Comparison of ENCODE assay signal across 12 mouse cellular contexts in genomic region chr5:90952731-90953481, GRCm38 (mm10). TPM values are rescaled to one million over a fixed set of nuclear protein-coding genes. Genes with fewer than 3 reads are reported as not detected.
DNase-seq lines count a peak whose midpoint lies in the region; ATAC-seq and TF ChIP-seq lines count a peak whose summit lies in the region.
"Had no signal": no experiment of that assay in that cellular context is flagged by ENCODE, and none has a peak within 500 bp of the region (broad histone marks: within the 10 kb centered on the region; RNA-seq: fewer than 3 reads in every experiment).

No protein-coding gene starts in this region.

- CTCF ChIA-PET in Patski (lab: Charles Lee): interaction anchor here (0.7 to 1.7 kb wide), 6 partner anchors 66 to 349 kb away, joined by 3 to 6 read pairs (median 4); no protein-coding TSS in a partner anchor

- TF ChIP-seq CTCF in lung, adult 2 months (IDR thresholded peaks at IDR 0.05; ENCODE audit: insufficient read depth, low read length): peak; percentile 45
- TF ChIP-seq CTCF in Patski (IDR thresholded peaks at IDR 0.05): peak; percentile 52
- TF ChIP-seq CTCF in midbrain, postnatal 0 days (IDR thresholded peaks at IDR 0.05): peak; percentile 70

- DNase-seq in lung, adult 2 months: no peak
- no peak for DNase-seq in lung, postnatal 14 days
- no peak for DNase-seq in Patski (ENCODE audit: low read depth, low spot score)
- DNase-seq in midbrain, postnatal 0 days (ENCODE audit: low spot score): peak; percentile 61
- DNase-seq in left cerebral cortex, adult 18-20 months (ENCODE audit: low spot score in 2 of 2): no peak

- peaks cover 11% of the 10 kb centered on the region; the same call in 1 of the 2 replicates for H3K36me3 ChIP-seq in forebrain, embryonic 13.5 days (ENCODE audit: poor library complexity, severe bottlenecking)
- H3K36me3 ChIP-seq in forebrain, embryonic 12.5 days (replicated peaks): no peaks in the 10 kb centered on the region
- H3K36me3 ChIP-seq in midbrain, postnatal 0 days (ENCODE audit: insufficient read depth, low read length): no peaks in the 10 kb centered on the region; the same call in 1 of the 2 replicates

- no peaks in the 10 kb centered on the region for H3K4me1 ChIP-seq in forebrain, embryonic 13.5 days
- H3K4me1 ChIP-seq in forebrain, embryonic 12.5 days: no peaks in the 10 kb centered on the region
- H3K4me1 ChIP-seq in lung, adult 2 months (ENCODE audit: control insufficient read depth, insufficient read depth, low read length): no peaks in the 10 kb centered on the region
- no peaks in the 10 kb centered on the region for H3K4me1 ChIP-seq in midbrain, postnatal 0 days (ENCODE audit: insufficient read depth, low read length)
- H3K4me1 ChIP-seq: heart, embryonic 10.5 days; limb, embryonic 12.5 days had no signal

- H3K4me2 ChIP-seq in forebrain, embryonic 13.5 days: no peak overlapping the region
- no peak overlapping the region for H3K4me2 ChIP-seq in forebrain, embryonic 12.5 days
- no peak overlapping the region for H3K4me2 ChIP-seq in midbrain, postnatal 0 days (ENCODE audit: low read depth, low read length, poor library complexity, severe bottlenecking)
- H3K4me2 ChIP-seq: limb, embryonic 12.5 days had no signal

- ATAC-seq in forebrain, embryonic 13.5 days: peak; percentile 59; the same call in 1 of the 2 replicates
- ATAC-seq in forebrain, embryonic 12.5 days (ENCODE audit: low FRiP score): no peak
- no peak for ATAC-seq in Patski
- no peak for ATAC-seq in midbrain, postnatal 0 days (ENCODE audit: low FRiP score)
- ATAC-seq in inflammation-experienced regulatory T-cells, adult 6 months: no peak
- ATAC-seq: intestine, embryonic 16.5 days had no signal

- no peaks in the 10 kb centered on the region for H3K27me3 ChIP-seq in forebrain, embryonic 13.5 days
- H3K27me3 ChIP-seq in forebrain, embryonic 12.5 days: no peaks in the 10 kb centered on the region
- no peaks in the 10 kb centered on the region for H3K27me3 ChIP-seq in Patski
- no peaks in the 10 kb centered on the region for H3K27me3 ChIP-seq in midbrain, postnatal 0 days (ENCODE audit: insufficient read depth, low read length)
- H3K27me3 ChIP-seq: limb, embryonic 12.5 days had no signal

- no peak overlapping the region for H3K4me3 ChIP-seq in forebrain, embryonic 13.5 days
- no peak overlapping the region for H3K4me3 ChIP-seq in forebrain, embryonic 12.5 days (replicated peaks)
- H3K4me3 ChIP-seq in lung, adult 2 months (replicated peaks; ENCODE audit: extremely low read depth, low read depth, low read length): no peak overlapping the region
- H3K4me3 ChIP-seq in midbrain, postnatal 0 days (ENCODE audit: low read depth, low read length): no peak overlapping the region
- H3K4me3 ChIP-seq: heart, embryonic 10.5 days; limb, embryonic 12.5 days had no signal

- 91% methylated on average over 8 of the region's 8 CpGs for WGBS in forebrain, embryonic 13.5 days
- WGBS in forebrain, embryonic 12.5 days: 87% methylated on average over 8 of the region's 8 CpGs
- 75% methylated on average over 8 of the region's 8 CpGs for WGBS in lung, adult 2 months
- 89% methylated on average over 8 of the region's 8 CpGs for WGBS in midbrain, postnatal 0 days

- POLR2A ChIA-PET in Patski (lab: Charles Lee): interaction anchor here (0.5 kb wide), 1 partner anchor 34 kb away, joined by 3 read pairs; no protein-coding TSS in a partner anchor

- no peak overlapping the region for H3K27ac ChIP-seq in forebrain, embryonic 13.5 days
- H3K27ac ChIP-seq in forebrain, embryonic 12.5 days: no peak overlapping the region
- H3K27ac ChIP-seq in midbrain, postnatal 0 days (ENCODE audit: low read depth, low read length): no peak overlapping the region
- H3K27ac ChIP-seq: heart, embryonic 10.5 days; limb, embryonic 12.5 days had no signal

- in situ Hi-C loops in Patski (cut with MboI; ENCODE audit: low pct_unique_long_range_greater_than_20kb): no loop called here

- H3K9me3 ChIP-seq in forebrain, embryonic 13.5 days (replicated peaks): no peaks in the 10 kb centered on the region
- no peaks in the 10 kb centered on the region for H3K9me3 ChIP-seq in forebrain, embryonic 12.5 days
- no peaks in the 10 kb centered on the region for H3K9me3 ChIP-seq in midbrain, postnatal 0 days (ENCODE audit: low read length)
- H3K9me3 ChIP-seq: heart, embryonic 10.5 days; limb, embryonic 12.5 days had no signal

- H3K9ac ChIP-seq in forebrain, embryonic 13.5 days: no peak overlapping the region
- H3K9ac ChIP-seq in forebrain, embryonic 12.5 days: no peak overlapping the region
- H3K9ac ChIP-seq in midbrain, postnatal 0 days (replicated peaks; ENCODE audit: low read length, poor library complexity, severe bottlenecking): no peak overlapping the region
- H3K9ac ChIP-seq: limb, embryonic 12.5 days had no signal

- TF ChIP-seq POLR2A in lung, adult 2 months (IDR thresholded peaks at IDR 0.05; ENCODE audit: borderline replicate concordance, extremely low read depth, low read depth, low read length): no peak

RNA-seq across cellular contexts. Expression of gene Mthfd2l, which starts 22.0 kb away (rescaled TPM):
- 86.5 and 97.2 TPM in 2 replicates for polyA plus RNA-seq in forebrain, embryonic 13.5 days (2015; fragmentation: Nextera tagmentation; extraction: Ambion mirVana)
- polyA plus RNA-seq in forebrain, embryonic 12.5 days (2016; fragmentation: Nextera tagmentation; extraction: Ambion mirVana): 96.0 and 100 TPM in 2 replicates
- polyA plus RNA-seq in lung, adult 2 months (2012; rRNA removed): 21.9 and 40.0 TPM in 2 replicates
- polyA plus RNA-seq in Patski (2021): 30.6 TPM
- 87.4 and 90.9 TPM in 2 replicates for total RNA-seq in midbrain, postnatal 0 days (2014; rRNA removed)
- 54.6 and 54.9 TPM in 2 replicates for polyA plus RNA-seq in midbrain, postnatal 0 days (2015; fragmentation: Nextera tagmentation; extraction: Ambion mirVana)
- 1 to 10 TPM in 2 of 3 experiments, under 1 TPM in 1; 0.80 to 2.3 (median 1.3) TPM for polyA plus RNA-seq in inflammation-experienced regulatory T-cells, adult 6 months (2017; shearing (Covaris generic))
- 10 to 100 TPM; 16.4 to 17.1 TPM for total RNA-seq in left cerebral cortex, adult 18-20 months (2021)

RNA-seq across cellular contexts. Expression of gene Cxcl2, which starts 49.2 kb away (rescaled TPM):
- not detected in 2 replicates for polyA plus RNA-seq in forebrain, embryonic 13.5 days (2015; fragmentation: Nextera tagmentation; extraction: Ambion mirVana)
- polyA plus RNA-seq in forebrain, embryonic 12.5 days (2016; fragmentation: Nextera tagmentation; extraction: Ambion mirVana): not detected in 2 replicates
- polyA plus RNA-seq in lung, adult 2 months (2012; rRNA removed): 2.2 TPM in 2 replicates
- 0.24 TPM for polyA plus RNA-seq in Patski (2021)
- total RNA-seq in midbrain, postnatal 0 days (2014; rRNA removed): not detected in 2 replicates
- 0.14 TPM in 1 of 2 replicates, not detected in the other for polyA plus RNA-seq in midbrain, postnatal 0 days (2015; fragmentation: Nextera tagmentation; extraction: Ambion mirVana)
- polyA plus RNA-seq in inflammation-experienced regulatory T-cells, adult 6 months (2017; shearing (Covaris generic)): under 1 TPM in 1 of 3 experiments, not detected in 2; 0.92 TPM
- not detected for total RNA-seq in left cerebral cortex, adult 18-20 months (2021)
- polyA plus RNA-seq: heart, embryonic 10.5 days; intestine, embryonic 16.5 days; limb, embryonic 12.5 days; neural tube, embryonic 11.5 days had no signal
